Mouse (Mus musculus) testis, postnatal 10 days (tissue): Measurements from ENCODE around the gene Atp8b3.

Source experiments
- DNase-seq: peaks from one replicate; pipeline ENCODE4 v3.0.0; 2021; ENCODE audit warnings: low spot score

Gene Atp8b3

DNA sequence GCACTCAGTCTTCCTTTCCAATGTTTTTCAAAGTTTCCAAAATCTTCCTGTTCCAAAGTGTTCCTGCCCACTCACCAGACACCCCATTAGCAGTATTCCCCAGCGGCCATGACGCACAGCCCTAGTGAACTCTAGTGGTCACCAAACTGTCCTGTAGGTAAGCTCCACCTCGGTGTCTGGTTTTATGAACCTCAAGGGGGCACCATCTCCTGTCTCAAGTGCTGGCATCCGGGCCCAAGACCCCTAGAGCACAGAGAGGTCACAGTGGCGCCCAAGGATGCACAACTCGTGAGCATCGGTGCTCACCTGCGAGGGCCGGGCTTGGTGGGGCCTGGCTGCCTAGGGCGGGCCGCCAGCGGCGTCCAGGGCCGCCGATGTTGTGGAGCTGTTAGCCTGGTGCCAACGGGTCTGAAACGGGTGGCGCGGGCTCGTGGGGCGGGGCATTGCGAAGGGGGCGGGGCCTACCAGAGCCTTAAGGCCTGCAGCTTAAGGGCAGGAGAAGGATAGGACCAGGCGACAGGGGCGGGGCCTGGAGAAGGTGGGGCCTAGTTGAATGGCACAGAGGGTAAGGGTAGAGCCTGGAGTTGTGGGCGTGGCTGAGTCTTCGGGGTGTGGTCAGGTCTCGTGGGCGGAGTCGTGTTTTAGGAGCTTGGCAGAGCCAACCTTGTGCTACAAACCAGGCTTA lies at the start of gene Atp8b3:
TSS of gene Atp8b3 (minus strand) at position 415 of the 685 bp plus-strand sequence.
- peak; percentile 97 for DNase-seq

DNA sequence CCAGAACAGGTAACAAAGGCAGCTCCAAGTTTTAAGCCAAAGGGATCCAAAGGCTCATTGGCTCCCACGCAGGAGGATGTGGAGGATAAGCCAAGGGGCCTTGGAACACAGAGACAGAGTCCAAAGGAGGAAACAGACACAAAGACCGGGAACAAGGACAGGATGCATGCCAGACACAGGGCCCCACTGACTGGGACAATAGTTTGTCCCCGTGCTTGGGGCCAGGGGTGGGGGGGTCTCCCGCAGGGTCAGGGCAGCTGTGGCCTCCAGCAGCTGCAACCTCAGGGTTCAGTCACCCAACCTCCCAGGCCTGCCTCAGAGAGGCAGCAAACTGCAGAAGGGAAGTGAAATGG lies 48.4 kb upstream of the Atp8b3 start:
- DNase-seq: no peak

DNA sequence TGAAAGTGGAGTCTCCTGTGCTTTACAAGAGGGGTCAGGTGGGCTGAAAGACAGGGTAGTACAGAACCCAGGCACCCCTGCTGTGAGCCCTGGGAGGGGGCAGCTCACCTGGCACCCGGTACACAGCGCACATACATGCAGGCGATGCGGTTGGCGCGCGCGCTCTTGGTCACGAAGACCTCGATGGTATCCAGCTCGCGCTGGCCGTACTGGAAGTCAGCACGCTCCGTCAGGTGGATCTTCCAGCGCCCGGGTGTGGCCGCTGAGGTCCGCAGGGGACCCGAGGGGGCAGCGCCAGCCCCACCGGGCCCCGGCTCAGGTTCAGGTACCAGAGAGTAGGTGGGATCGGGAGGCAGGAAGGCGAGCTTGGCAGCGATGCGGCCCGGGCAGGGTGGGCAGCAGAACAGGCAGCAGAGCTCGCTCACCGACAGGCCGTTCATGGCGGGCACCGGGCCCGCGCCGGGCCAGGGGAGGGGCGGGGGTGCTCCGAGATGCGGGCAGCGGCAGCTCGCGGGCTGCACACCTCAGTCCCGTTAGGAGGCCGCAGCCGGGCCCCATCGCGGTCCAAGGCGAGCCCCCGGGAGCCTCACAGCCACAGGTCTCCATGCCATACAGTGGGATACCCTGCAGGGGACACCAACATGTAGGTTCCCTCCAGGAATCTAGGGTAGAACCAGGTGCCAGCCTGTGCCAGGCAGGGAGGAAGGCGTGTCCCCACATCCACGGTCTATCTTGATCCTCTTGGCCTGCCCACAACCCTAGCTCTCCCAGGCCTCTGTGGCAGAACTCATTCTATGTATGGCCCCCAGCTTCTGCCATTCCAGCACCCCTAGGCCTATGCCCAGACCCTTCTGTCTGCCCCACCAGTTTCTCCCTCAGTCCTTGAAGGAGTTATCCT lies 47.7 kb upstream of the Atp8b3 start:
- DNase-seq: no peak

DNA sequence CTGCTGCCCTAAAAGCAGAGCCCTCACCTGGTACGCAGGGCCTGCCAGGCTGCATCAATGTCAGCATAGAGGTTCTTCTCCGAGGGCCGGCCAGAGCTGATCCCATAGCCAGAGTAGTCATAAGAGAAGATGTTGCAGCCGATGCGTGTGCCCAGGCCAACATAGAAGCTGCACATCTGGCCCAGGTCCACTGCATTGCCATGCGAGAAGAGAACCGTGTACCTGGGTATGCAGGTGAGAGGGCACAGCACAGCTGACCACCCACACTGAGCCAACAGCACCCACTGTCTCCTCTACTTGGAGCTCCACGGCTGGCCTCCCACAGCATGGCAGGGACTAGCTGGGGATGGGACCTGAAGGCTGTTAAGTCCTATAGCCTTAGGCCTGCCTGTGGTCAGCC lies 46.7 kb upstream of the Atp8b3 start:
- no peak for DNase-seq

DNA sequence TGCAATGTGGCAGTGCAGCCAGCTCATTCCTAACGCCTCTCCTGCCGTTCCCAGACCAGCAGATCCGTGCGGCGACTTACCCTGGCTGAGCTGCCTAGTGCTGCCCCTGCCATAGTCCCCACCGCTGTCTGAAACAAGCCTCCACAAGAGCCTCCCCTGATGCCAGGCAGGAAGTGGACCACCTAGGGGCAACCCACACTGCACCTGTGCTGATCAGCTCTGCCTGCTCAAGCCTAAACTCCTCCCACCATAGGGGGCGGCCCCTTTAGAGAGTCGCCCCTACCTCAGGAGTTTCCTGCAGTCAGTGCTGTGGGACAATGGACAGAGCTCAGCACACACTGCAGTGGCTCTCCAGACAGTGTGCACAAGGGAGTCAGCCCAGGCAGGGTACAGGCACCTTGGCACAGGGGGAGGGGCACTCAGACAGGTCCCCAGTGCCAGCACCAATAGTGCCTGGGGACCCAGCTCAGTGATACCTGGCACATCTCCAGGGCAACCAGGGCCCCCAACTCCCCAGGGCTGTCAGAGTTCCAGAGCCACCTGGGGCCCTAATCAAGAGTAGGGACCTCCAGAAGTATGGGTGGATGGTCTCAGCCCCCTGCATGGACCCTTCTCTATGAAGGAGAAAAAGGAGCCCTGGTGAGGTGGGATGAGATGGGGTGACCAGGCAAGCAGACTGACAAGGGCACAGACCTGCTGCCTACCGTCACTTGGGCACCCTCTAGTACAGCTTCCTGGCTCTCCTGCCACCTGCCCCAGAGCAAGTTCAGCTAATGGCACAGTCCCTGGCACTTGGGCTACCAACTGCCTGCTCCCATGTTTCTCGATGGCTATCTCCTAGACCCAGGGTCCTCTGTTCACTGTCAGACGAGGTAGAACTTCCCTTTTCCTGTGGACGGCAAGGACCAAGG lies 46.0 kb upstream of the Atp8b3 start:
- DNase-seq: no peak

DNA sequence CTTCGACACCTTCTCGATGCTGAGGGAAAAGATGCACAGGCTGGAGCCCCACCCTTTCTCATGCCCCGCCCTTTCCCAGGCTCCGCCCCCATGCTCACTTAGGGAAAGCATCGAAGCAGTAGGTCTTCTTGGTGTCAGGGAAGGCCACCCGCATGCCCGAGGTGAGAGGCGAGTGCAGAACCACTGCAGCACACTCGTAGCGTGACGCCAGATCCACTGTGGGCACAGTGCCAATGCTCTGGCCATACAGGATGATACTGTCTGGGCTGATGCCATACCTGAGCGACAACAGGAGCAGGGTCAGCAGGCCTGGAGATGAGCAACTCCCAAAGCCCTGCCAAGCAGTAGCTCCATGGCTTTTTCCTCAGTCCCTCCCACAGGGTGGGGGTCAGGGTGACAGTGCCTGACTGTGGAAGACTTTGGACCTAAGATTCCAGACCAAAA lies 45.1 kb upstream of the Atp8b3 start:
- peak; percentile 73 for DNase-seq

DNA sequence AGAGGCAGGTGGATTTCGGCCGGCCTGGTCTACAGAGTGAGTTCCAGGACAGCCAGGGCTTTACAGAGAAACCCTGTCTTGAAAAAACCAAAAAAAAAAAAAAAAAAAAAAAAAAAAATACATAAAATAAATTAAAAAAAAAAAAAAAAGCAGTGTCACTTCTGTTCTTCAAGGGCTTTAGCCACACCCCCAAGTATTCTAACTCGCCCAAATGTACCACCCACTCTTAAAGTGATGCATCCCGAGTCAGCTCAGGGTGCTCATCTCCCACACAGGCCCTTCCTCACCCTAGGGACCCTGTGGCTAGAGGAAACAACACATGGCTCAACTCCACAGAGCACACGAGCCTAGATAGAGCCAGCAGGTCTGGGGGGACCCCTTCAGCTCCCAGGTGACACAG lies 44.1 kb upstream of the Atp8b3 start:
- DNase-seq: no peak

DNA sequence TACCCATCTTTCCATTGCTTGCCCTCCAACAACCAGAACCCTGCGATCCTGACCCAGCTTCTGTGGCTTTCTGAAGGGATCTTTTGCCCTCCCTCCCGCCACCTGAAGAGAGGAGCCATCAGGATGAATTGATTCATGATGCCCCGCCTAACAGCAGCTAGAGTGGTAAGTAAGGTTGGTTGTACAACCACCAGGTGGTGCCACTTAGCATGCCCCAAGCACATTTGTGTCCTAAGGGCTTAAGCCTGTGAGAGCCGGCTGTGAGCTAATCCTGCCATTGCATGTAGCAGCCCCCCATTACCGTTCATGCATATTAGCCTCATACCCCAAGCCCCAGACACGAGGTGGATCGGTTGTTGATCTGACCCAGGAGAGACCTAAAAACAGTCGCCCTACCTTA lies 40.0 kb upstream of the Atp8b3 start:
- peak; percentile 76 for DNase-seq

DNA sequence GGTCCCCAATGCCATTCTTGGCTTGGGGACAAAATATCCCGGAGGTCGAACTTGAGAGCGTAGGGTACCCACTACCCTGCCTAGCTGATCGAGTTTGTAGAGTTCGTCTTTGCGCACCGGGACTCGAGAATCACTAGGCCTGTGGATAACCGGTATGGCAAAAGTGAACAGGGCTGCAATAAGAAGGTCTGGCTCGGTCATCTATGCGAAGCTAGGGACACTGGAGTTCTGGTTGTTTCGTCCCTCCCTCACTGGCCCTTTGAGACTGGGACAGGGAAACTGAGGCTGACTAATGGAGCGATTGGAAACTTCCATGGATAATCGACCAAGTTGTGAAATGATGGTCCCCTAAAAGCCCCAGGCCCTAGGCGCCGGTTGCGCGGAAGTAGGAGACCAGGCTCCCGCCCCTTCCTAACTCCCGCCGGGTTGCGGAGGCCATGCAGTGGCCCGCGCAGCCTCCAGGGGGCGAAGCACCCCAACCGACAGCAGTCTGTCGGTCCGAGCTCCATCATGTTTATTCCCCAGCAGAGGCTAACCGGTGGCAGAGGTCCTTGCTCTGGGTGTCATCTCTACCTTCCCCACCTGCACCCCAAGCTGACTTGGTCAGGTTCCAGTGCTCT lies 39.3 kb upstream of the Atp8b3 start:
- DNase-seq: peak; percentile 91

DNA sequence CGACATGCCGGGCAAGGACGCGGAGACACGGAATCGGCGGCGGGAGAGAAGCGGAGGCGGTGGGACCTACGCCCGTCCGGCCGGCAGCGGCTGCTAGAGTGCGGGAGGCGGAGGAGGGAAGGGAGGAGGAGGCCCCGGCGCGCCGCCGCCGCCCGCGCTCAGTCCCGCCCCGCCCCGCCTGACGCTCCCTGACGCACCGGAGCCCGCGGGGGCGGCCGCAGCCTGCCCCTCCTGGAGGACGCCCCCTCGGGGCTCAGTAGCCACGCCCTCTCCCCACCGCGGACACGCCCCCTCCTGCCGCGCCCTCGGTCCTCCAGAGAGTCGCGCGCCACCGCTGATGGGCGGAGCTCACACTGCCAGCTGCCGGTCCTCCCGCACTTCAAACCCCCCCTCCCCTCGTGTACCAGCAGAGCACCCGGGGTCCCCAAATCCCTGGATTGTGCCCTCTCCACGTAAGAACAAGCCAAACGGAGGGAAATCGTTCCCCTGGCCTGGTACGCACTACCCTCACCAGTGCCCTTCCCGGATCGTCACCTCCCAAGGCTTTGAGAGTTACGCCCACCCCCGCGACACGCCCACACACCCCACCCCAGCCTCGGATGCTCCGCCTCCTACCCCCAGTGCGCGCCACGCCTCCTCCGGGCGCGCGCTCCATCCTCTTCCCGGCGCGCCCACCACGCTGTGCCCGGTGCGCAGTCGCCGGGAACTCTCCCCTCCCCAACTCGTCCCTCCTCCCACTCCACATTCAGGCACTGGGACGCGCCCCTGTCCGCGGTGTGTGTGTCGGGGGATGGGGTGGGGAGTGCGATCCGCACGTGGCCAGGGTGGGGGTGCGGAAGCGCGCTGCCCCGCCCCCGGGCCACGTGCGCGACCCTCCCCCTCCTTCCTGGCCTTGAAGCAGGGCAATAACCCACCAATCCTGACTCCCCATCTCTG lies 38.5 kb upstream of the Atp8b3 start, which contains the start of gene Klf16:
TSS of gene Klf16 (minus strand) at position 127 of the 936 bp plus-strand sequence.
- DNase-seq: peak; percentile 100

DNA sequence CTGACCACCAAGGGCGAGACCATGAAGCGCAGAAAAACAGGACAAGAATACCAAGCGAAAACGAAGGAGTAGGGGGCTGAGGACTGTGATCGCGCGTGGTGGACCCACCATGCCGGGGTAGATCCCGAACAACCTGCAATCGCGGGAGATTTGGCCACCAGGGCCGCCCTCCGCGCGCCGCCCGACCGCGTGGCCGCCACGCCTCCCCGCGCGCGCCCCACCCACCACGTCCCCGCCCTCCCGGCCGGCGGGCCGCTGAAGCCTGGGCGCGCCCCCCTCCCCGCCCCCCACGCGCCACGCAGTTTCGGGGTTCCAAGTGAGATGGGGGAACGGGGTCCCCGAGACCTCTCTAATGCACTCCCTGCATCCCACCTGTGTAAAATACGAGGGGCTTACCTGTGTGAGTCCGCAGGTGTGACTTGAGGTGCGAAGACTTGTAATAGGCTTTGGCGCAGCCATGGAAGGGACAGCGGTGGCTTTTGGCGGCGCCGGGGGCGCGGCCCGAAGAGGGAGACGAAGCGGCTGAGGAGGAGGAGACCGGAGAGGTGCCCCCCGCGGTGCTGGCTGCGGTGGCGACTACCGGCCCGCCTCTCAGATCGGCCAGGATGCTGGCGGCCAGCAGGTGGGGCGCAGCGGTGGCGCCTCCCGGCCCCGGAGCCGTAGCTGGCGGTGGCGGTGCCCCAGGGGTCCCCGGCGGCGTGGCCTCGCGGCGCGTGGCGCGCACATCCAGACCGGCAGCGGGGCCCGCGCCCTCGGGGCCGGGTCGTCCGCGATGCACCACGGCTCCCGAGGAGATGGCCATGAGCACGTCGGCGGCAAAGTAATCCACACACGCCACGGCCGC lies 37.6 kb upstream of the Atp8b3 start:
- peak; percentile 85 for DNase-seq

DNA sequence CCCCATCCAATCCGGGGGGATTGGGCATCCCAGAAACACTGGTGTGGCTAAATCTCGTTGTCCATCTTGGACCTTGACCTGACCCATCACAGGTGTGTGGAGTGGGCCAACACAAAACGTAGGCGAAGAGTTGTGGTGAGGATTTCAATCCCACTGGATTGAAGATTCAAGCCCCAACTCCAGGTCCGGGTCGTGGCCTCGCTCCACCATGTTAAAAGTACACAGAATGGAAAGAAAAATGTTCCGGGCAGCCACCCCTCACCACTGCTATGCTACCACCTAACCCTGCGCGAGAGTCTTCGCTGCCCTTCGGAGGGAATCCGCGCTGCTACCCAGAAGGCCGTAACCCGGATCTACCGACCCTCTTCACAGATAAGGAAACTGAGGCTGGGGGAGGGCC lies 37.0 kb upstream of the Atp8b3 start:
- no peak for DNase-seq

DNA sequence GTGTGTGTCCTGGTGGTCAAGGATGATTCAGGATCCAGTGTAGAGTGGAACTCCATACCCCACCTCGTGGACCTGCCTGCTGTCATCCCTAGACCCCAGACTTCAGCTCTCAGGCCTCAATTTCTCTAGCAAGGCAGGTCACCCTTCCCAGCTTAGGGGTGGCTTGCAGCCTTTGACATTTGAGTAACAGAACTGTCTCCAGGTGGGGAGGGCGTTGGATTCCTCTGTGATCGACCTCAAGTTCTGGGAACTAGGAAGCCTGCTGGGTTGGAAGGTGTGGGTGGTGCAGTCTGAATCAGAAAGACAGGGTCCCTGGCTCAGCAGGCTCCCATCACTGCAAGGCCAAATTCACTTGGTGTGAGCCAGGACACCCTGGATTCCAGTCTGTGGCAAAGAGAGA lies 36.0 kb upstream of the Atp8b3 start:
- no peak for DNase-seq

DNA sequence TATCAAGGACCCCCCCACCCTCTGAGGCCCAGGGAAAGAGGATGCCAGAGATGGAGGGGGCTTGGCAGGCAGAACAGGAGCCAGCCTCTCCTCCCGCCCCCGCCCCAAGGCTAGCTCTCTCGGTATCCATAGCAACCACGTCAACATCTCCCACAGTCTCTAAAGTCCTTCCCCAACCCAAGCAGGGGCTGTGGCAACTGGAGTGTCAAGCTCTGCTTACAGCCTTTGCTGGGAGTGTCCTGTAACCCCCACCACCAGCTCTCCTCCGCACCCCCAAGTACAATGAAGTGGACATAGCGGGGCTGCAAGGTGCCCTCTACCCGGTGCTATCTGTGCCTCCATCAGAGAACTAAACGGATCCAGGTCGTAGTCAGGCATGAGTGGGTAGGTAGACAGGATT lies 35.0 kb upstream of the Atp8b3 start:
- DNase-seq: no peak

DNA sequence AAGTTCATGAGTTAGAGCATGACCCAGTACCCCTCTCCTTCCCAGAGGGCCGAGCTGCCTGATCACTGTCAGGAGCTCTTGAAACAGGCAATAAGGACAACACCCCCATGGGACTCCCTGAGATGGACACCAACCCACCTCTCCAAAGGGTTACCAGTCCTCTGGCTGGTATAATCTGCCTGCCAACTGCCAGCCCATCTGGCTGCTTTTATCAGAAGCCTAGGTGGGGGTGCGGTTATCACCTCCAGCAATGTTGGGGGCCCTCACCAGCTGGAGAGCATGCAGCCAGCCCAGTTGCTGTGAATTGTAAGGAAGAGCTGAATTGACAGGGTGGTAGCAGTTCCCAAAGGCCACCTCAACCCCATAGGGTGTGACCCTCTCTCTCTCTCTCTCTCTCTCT lies 33.6 kb upstream of the Atp8b3 start:
- no peak for DNase-seq

DNA sequence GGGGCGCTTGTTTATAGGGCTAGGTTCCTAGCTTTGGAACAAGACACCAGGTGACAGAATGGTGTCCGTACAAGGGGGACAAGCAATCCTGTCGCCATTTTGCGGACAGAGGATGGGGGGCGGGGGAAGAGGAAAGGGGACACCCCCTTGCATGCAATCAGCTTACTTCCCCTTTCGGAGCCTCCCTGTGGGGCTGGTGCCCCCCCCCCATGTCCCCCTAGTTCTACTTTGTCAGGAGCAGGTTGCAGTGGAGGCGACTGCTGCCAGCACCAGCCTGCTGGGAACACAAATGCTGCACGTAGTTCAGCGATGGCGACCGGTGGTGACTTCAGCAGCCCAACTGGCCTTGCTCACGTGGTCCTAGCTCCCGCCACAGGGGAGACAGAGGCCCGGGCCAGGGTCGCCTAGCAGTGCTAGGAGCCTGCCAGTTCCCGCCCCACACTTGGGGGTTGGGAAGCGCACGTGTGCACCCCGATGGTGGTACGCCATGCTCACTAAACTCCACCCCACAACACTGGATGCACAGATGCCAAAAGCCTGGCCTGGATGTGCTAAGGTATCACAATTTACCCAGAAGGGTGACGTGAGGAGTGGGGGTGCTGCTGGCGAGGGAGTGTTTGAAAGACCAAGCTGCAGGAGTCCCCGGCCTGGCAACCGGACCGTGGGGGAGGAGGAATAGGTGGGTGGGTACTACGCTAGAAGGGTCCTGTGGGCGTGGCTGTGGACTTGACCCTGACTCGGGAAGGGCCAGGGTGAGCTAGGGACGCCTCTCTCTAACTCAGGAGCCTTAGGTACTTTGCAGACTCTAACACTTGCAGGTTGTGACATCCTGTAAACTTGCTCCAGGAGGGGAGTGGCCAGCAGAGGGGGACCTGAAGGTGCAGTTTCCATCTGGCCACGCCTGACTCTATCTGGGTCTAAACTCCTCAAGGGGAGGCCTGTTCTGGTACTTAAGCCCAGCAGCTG lies 32.2 kb upstream of the Atp8b3 start:
- DNase-seq: peak; percentile 72

DNA sequence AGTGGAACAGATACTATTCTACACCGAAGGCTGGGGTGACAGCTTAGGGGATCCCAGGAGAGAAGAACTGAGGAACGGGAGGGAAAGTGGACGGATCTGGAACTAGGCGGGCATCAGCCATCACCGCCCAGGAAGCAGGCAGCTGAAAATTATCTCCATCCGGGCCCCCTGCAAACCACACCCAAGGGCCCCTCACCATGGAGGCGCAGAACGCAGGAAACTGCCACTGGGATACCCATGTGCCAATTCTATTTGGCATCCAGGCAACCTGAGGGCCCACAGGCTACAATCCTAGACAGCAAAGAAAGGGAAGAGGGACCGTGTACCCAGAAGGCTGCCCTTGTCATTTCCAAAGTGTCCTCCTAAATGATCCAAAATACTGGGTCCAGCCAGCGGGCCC lies 31.5 kb upstream of the Atp8b3 start:
- DNase-seq: no peak

DNA sequence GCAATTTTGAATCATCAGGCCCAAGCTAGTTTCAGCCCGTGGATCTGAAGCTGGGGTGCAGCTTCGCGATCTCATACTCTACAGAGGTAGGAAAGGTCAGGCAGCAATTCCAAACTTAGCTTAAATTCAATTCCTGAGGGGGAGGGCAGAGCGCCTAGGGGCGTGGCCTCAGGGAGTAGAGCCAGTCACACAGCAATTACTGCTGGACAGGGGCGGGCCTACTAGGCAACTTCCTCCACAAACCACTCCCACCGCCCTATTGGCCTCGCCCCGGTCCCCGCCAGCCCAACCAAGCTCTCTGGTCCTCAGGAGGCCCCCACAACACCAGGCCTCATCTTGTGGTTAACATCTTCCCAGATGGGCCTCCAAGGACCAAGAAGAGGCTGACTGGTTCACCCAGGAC lies 30.7 kb upstream of the Atp8b3 start:
- peak; percentile 81 for DNase-seq

DNA sequence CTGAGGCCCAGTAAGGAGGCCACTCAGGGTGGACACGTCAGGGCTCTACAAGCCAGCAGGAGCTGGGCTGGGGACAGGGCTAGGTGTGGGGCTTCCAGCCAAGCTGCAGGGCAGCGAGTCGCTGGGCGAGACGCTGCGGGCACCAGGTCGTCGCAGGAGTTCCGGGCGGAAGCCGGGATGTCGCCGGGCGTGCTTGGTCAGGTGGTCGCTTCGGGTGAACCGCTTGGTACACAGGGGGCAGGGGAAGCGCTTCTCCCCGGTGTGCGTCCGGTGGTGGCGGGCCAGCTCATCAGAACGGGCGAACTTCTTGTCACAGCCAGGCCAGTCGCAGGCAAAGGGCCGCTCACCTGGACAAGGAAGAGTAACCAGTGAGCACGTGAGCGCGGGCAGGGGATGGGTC lies 30.0 kb upstream of the Atp8b3 start:
- DNase-seq: no peak
